Mouse (Mus musculus): ENCODE results near the gene Sdhaf2.
"Not testable (repeated sequence)": the region's sequence is repeated elsewhere in the genome, so short reads cannot be mapped to it uniquely, and the experiment has no call there.

The Sdhaf2 gene

DNA sequence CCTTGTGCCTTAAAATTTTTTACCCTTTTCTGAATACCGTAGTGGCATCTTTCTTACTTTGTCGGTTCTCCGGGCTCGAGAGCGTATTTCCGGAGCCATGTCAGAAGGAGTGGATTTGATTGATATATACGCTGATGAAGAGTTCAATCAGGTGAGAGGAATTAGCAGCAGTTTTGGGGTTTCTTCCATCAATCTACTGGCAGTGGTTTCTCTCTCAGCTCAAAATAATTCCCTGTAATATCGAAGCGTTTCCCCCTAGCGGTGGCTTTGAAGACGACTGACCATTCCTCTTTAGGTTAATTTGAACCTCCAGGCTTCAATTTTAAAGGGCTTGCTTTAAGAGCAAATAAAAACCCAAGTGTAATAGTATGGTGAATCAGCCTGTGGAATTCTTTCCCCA lies at the start of gene Sdhaf2:
Gene Sdhaf2 (minus strand): TSS at position 233 of the 400 bp plus-strand sequence.
- in situ Hi-C loops (cut with MboI), result no loop called here

DNA sequence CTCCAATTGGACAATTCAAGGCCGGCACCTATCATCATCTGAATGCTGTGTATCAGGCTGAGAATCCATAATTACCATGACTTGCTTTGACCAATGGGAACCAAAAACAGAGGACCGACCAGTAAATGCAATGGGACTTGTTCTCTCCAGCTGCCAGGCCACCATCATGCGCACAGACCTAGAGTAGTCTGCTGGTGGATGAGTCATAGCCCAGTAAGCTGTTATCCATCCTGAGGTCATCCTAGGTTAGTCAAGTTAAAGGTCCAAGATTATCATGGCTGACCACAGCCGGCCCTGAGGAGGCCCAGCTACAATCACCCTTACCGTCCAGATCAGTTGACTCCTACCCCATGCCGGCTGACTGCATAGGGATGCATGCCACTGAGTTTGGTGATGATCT lies 43.7 kb upstream of the Sdhaf2 start:
- in situ Hi-C loops (cut with MboI), result no loop called here

DNA sequence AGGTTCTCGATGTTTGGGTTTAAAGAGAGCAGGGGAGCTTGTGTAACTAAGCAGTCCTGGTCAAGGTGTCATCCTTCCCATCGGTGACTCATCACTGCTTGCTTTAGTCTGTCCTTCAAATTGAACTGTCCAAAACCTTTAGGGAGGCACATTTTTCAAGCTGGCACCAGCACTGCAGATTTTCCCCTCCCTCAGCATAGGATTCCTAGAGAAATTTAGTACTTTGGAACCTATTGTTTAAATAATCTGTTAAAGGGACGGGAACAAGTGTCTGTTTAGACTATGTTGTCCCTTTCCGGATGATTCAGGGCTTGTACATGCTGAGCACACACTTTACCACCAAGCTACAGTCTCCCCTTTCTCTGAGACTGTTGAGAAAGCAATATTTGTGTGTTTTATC lies 39.3 kb upstream of the Sdhaf2 start:
- in situ Hi-C loops (cut with MboI), result no loop called here

DNA sequence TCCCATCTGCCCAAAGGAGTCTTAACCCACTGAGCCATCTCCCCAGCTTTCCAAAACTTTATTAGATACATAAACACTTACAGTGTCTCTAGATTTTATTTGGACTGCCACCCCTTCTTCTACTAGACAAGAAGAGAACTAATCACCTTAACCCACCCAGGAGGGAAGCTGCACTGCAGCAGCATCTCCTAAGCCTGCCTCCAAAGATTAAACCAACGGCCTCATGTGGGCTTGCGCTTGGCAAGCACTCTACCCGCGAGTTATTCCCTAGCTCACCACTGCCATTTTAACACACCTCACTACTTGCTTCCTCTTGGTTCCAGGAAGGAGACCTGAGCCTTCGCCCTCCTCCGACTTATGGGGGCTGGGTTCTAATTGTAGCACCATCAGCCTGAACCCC lies 38.3 kb upstream of the Sdhaf2 start:
- in situ Hi-C loops (cut with MboI), result no loop called here

DNA sequence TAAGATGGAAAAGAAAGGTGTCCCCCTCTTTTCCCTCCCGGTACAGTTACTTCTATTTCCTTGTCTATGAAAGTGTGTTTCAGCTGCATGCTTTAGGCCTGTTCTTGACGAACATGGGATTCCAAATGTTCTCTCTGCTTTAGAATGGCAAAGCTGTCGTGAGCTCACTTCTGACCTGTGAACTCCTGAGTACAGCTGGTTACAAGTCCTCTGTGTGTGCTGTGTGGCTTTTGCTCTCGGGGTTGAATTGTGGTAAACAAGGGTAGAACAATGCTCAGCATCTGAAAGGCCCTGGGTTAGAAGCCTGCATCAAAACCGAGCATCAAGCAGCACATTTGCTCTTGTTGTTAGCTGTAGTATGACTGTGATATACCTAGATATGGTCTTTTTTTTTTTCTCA lies 36.4 kb upstream of the Sdhaf2 start:
- in situ Hi-C loops (cut with MboI), result no loop called here

DNA sequence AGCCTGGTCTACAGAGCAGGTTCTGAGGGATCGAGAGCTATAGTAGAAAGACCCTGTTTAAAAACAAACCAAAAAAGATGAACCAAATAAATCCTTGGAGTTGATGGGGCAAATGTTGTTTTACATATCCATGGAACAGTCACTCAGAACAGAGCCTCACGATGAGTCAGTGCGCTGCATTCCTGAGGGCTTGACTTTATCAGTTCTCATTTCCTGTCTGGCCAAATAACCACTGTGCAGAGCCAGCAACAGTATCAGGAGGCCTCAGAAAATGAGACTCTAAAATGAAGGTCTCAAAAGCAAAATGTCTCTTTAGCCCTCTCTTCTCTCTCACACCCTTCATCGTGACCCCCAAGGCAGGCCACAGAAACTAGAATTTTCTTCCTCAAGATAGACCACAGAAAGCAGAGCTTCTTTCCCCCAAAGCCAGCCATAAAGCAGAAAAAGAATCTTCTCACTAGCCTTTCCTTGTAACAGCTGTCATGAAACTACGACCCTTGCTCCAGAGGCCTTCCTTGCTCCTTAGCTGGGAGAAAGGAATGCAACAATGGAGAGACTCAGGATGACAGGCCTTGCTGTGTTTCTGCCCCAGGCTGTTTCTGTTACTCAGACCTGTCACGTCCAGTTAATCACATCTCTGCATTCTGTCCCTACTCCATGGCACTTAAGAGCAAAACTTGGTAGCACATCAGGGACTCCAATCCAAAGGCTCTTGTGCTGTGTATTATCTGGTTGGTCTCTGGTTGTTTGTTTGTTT lies 35.8 kb upstream of the Sdhaf2 start:
- in situ Hi-C loops (cut with MboI), result no loop called here

DNA sequence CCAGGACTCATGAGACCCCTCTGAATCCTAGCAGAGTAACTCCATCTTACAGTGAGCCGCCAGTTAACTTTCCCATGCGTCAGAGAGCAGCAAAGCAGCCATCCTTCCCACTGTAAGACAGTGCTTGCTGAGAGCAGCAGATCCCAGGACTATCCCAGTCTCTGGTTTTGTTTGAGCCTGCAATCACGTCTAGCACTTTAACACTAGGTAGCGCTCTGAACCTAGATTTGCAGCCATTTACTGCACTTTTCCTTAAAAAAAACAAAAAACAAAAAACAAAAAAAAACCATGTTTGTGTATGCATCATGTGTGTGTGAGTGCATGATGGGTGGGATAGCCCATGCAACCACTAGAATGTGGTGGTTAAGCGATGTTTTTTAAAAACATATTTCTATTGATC lies 34.2 kb upstream of the Sdhaf2 start:
- in situ Hi-C loops (cut with MboI), result no loop called here

DNA sequence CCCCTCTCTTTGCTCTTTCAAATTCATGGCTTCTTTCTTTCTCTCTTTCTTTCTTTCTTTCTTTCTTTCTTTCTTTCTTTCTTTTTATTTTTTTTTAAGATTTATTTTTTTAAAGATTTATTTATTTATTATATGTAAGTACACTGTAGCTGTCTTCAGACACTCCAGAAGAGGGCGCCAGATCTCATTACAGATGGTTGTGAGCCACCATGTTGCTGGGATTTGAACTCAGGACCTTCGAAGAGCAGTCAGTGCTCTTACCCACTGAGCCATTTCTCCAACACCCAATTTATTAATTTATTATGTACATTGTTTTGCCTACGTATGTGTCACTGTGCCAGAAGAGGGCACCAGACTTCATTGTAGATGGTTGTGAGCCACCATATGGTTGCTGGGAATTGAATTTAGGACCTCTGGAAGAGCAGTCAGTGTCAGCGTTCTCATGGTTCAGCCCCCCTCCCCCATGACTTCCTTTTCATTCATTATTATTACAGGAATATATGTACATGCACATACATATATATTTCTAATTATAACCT lies 32.0 kb upstream of the Sdhaf2 start:
- in situ Hi-C loops (cut with MboI), result not testable (repeated sequence)

DNA sequence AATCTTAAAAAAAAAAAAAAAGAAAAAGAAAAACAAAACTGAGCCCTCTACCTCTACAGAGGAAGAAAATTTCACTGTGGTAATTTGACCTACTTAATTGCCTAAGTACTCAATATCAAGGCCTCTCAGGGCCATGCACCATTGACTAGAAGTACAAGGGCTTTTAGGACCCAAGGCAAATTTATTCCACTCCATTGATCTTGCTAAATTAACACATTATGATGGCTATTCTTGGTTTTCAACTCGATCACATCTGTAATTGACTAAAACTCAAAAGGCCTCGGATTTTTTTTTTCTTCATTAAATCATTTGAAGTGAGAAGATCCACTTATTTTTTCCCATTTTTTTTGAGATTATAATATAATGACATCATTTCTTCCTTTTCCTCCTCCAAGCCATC lies 31.5 kb upstream of the Sdhaf2 start:
- in situ Hi-C loops (cut with MboI), result no loop called here

DNA sequence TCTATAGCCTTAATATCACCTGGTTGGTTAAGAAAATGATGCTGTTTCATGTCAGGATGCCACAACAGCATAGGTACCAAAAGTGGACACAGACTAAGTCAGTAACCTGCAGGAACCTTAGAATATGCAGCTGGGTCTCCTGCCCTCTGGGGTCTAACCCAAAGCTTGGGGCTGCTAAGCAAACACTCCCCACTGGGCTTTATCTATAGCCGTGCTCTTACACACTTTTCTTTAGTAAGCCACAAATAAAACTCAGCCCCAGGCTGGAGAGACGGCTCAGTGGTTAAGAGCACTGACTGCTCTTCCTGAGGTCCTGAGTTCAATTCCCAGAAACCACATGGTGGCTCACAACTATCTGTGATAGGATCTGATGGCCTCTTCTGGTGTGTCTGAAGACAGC lies 31.1 kb upstream of the Sdhaf2 start:
- in situ Hi-C loops (cut with MboI), result no loop called here

DNA sequence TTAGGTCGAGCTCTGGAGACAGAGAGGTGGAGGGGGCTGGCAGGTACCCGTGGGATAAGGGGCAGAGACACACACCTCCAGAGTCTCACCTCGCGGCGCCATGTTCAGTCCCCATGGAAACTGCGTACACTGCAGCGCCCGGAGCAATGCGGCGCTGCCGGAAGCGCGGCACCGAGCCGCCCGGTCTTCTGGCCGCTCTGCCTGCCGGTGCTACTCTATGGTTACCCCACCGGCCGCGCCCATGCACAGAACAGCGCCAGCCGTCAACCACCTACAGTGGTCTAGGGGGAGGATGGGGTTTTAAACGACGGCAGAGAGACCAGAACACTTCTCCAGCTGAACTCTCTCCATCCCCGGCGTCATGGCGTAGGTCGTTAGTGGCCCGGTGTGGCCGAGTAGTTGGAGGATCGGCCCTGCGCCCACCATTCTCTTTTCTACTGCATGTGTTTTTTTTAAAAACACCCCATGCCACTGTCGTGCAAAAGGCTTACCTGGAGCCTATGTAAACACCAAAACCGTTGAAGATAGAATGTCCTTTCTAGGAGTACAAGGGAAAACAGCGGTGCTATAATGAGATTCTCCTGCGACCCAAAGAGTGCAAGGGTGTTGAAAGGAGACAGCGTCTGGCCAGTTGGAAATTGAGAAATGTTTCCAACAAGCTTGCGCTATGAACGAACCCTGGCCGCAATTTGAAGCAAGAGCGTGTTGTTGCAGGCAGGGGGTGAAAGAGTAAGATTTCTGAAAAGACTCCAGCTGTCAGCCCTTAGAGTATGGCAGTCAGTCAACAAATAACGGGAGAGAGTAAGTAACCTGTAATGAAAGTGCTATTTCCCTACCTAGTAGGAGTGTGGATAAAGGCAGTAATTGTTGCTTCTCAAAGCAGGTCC lies 29.9 kb upstream of the Sdhaf2 start, which contains the start of gene Tmem216:
Gene Tmem216 (minus strand): TSS at position 615 of the 887 bp plus-strand sequence.
- in situ Hi-C loops (cut with MboI), result no loop called here

DNA sequence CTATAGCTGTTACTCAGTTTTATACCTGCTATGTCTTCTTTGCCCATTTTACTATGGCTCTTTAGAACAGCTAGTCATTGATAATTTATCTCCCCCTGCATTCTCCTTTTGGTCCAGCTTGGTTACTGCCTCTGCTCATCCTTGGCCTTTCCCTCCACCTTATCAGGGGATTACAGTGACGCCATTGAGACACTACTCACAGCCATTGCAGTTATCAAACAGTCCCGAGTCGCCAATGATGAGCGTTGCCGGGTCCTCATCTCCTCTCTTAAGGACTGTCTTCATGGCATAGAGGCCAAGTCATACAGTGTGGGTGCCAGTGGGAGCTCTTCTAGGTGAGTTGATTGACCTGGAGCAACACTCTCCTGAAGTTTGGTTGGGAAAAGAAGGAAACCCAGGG lies 13.5 kb upstream of the Sdhaf2 start:
- in situ Hi-C loops (cut with MboI), result no loop called here

DNA sequence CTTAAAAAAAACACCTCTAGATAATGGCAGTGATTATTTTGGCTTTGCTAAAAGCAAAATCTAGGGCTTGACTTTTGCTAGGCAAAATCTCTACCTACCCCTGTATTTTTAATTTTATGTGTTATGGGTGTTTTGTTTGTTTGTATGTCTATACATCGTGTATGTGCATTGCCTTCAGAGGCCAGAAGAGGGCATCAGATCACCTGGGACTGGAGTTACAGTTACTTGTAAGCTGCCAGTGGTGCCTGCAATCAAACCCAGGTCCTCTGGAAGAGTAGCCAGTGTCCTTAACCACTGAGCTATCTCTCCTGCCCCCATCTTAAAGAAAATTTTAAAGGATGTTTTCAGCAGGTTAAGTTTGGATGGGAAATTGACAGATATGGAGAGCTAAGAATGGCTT lies 4.1 kb upstream of the Sdhaf2 start:
- in situ Hi-C loops (cut with MboI), result no loop called here

DNA sequence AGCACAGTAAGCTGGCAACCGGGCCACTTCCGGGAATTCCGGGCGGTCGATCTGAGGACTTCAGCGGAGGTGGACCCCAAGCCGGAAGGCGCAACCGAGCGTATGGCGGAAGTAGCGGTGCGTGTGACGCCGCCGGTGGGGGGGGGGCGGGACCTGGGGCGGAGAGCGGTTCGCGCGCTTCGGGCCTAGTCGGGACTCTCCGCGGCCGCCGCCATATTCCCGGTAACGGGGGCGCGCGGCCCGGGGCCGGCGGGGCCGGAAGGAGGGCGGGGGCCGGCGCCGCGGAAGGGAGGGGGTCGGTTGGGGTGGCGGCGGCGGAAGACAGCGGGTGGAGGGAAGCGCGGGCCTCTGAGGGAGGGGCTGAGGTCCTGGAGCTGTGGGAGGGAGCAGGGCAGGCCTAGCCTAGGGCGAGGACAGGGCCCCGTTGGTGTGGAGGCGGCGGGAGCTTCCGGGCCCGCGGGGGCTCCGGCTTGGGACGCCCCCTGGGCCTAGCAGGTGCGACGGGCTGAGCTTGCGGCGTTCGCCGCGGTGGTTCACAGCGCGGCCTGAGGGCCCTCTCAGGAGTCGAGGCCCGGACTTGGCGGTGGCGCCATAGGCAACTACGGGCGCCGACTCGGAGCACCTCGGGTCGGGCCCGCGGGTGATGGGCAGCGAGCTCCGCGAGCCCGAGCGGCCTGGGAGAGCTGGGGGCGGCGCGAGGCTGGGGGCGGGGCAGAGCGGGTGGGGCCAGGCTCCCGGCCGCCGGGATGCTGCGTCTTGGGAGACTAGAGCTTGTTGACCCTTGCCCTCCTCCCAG lies 638 bp downstream of the Sdhaf2 start, which contains the start of gene Cpsf7:
Gene Cpsf7 (plus strand): TSS at position 161 of the 796 bp plus-strand sequence.
- in situ Hi-C loops (cut with MboI), result no loop called here

DNA sequence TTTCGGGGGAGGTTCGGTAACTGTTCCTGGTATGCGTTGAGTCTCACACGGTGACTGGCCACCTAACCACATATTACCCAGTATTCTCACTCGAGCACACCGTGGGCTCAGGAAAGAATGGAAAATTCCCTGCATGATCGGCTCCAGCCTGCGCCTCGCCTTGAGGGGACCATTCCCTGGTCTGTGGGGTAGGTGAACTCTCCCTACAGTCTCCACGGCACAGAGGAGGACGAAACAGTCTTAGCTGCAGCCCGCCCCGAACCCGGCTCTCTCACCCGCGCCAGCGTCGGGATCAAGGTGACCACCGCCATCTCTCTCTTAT lies 1.2 kb downstream of the Sdhaf2 start:
- in situ Hi-C loops (cut with MboI), result no loop called here

DNA sequence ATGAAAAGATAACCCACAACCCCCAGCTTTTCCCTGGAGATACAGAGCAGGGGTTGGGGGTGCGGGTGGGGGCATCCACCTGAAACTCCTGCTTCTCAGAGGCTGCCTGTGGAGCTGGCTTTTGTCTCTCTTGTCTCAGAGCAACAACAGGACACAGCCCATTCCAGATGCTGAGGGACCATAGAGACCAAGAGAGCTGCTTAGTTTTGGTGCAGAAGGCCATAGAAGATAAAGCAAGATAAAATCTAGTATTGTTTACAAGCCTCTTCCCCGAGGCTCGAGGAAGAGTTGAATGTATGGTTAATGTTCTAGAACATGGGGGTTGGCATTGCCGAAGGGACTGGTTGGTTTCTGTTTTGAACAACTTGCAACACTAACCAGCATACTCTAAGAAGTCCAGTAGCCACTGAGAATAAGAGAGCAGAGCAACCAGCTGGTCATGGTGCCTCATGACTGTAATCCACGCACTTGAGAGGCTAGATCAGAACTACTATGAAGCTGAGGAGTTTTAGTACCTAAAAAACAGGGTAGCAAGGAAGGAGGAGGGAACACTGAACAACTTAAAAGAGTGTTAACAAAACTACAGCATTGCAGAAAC lies 2.4 kb downstream of the Sdhaf2 start:
- in situ Hi-C loops (cut with MboI), result no loop called here

DNA sequence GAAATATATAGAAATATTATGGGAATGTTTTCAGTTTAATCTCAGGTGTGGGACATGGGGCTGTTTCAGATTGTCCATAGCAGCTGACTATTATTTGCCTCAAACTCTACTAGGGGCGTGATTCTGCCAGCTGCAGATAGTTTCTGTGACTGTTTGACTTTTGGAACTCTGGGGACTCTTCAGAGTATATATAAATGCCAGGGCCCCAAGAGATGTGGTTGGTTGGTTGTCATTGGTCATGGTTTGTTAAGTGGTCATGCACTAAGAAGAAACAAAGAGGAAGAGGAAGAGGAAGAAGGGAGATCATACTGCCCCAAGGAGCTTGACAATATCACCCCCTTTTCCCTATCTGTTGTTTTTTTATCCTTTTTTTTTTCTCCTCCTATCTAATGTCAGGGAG lies 4.0 kb downstream of the Sdhaf2 start:
- in situ Hi-C loops (cut with MboI), result no loop called here

DNA sequence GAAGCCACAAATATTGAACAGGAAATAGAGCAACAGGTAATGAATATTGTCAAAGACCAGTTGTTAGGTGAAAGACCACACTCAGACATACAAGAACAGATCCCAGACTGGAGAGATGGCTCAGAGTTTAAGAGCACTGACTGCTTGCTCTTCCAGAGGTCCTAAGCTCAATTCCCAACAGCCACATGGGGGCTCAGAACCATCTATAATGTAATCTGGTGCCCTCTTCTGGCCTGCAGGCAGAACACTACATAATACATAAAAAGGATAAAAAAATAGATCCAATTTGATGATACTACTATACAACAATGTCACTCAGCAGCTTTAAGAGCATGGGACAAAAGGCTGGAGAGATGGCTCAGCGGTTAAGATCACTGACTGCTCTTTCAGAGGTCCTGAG lies 5.6 kb downstream of the Sdhaf2 start:
- in situ Hi-C loops (cut with MboI), result no loop called here

DNA sequence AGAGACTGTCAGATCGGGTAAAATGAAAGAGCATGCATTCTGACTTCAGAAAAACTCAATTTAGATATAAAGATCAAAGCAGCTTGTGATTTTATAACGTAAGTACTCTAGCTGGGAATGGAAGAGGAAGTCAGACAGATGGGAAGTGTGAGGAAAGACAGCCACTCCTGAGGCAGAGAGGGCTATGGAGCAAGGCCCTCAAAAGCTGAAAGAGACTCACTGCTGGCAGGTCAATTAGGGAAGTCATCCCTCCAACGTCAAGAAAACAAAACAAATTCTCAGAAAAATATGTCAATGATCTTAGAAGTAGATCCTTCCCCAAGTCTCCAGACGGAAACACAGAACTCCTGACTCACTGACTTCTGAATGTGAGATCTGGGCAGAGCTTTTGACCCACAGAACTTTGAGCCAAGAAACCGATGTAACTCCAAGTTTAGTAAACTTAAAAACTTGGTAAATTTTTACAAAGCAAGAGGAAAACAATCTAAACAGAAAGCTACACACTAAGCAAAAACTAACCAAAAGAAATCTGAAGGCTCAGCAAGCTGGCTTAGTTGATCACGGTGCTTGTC lies 15.1 kb downstream of the Sdhaf2 start:
- in situ Hi-C loops (cut with MboI), result no loop called here

DNA sequence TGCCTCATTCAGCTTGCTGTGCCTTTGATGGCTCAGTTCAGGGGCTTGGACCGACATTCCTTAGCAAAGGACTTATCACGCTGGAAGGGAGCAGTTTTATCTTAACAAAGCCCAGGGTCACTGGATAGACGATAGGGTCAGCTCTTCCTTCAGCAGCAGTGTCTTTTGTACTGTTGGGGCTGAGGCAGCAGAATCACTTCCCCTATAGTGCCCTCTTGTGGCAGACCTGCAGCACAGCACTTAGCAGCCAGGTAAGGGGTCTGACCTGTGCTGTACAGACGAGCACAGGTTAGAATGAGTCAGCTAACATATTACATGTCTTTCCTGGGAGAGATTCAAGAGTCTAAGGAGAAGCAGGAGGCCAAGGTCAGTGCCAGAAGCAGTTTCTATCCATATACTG lies 23.4 kb downstream of the Sdhaf2 start:
- in situ Hi-C loops (cut with MboI), result no loop called here

DNA sequence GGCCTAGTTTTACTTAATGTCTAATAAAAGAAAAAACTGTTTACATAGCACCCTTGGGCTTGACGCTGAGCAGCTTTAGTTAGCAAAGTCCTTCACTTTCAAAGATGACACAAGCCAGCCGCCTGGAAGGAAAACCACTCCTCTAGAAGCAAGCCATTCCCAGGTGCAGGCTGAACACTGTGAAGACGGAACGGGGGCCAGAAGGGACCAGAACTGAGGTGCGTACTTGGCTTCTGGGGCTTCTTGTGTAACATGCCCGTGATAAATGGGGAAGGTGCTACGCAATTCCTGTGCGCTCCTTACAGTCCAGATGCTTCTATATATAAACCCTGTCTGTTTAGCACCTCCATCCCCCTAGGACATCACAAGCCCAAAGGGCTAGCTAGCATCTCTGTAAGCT lies 25.4 kb downstream of the Sdhaf2 start:
- in situ Hi-C loops (cut with MboI), result no loop called here

Data from mature B cell (primary cell).